Comparison of ENCODE assay signal across 8 mouse cellular contexts in the genomic region with DNA sequence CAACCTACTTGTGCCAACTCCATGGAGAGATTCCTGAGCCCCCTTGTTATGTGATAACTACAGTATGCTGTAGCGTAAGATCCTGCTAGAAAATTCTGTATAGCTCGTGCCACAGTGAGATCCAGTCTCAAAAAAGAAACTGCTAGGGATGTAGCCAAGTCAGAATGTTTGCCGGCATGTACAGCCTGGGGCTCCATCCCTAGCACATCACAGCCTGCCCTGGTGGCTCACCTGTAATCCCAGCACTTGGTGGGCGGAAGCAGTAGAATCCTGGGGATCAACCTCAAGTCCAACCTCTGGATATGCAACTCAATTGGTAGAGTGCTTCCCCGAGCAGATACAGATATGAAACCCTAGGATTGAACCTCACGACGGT. TPM values are rescaled to one million over a fixed set of nuclear protein-coding genes. Genes with fewer than 3 reads are reported as not detected.
DNase-seq lines count a peak whose midpoint lies in the region; ATAC-seq and TF ChIP-seq lines count a peak whose summit lies in the region.

No protein-coding gene starts in this region.

- H3K4me2 ChIP-seq in heart, embryonic 11.5 days, result peak overlapping the region; percentile 91
- H3K4me2 ChIP-seq in liver, embryonic 14.5 days (ENCODE audit: low read depth), result peak overlapping the region; percentile 66

- peak overlapping the region; percentile 100 for H3K9ac ChIP-seq in heart, embryonic 11.5 days (ENCODE audit: low read depth, low read length)
- peak overlapping the region; percentile 99 for H3K9ac ChIP-seq in liver, embryonic 14.5 days (replicated peaks)

- peak overlapping the region; percentile 98 for H3K4me3 ChIP-seq in heart, embryonic 11.5 days (ENCODE audit: low read depth, low read length)
- peak overlapping the region; percentile 99 for H3K4me3 ChIP-seq in forebrain, embryonic 10.5 days
- H3K4me3 ChIP-seq in liver, embryonic 14.5 days (ENCODE audit: insufficient read depth in 1 of 2, low read depth in 2 of 2, low read length in 2 of 2), result peak overlapping the region; percentile 96 to 97

- ATAC-seq in heart, embryonic 11.5 days (replicated peaks; ENCODE audit: insufficient number of reproducible peaks, low FRiP score, low TSS enrichment), result no peak
- peak; percentile 39 for ATAC-seq in CD4-positive, CD25-positive, alpha-beta regulatory T cell, adult 4 months
- ATAC-seq in liver, embryonic 14.5 days (ENCODE audit: insufficient read depth), result peak; percentile 6

- H3K36me3 ChIP-seq in heart, embryonic 11.5 days (ENCODE audit: control insufficient read depth, insufficient read depth, low read length), result no peaks in the 10 kb centered on the region
- H3K36me3 ChIP-seq in forebrain, embryonic 10.5 days (replicated peaks), result peaks cover 19% of the 10 kb centered on the region
- H3K36me3 ChIP-seq in liver, embryonic 14.5 days (replicated peaks; ENCODE audit: control insufficient read depth, insufficient read depth, low read depth), result peaks cover 3% of the 10 kb centered on the region; the same call in 1 of the 2 replicates

- no peaks in the 10 kb centered on the region for H3K27me3 ChIP-seq in heart, embryonic 11.5 days (ENCODE audit: control insufficient read depth, insufficient read depth, low read length)
- H3K27me3 ChIP-seq in forebrain, embryonic 10.5 days (ENCODE audit: poor library complexity, severe bottlenecking), result no peaks in the 10 kb centered on the region
- H3K27me3 ChIP-seq in liver, embryonic 14.5 days (ENCODE audit: control insufficient read depth, insufficient read depth, low read length), result no peaks in the 10 kb centered on the region

- TF ChIP-seq CTCF in liver, embryonic 14.5 days (IDR thresholded peaks at IDR 0.05; ENCODE audit: low read depth), result no peak

- H3K9me3 ChIP-seq in heart, embryonic 11.5 days (replicated peaks; ENCODE audit: control insufficient read depth, low read length), result no peaks in the 10 kb centered on the region
- no peaks in the 10 kb centered on the region for H3K9me3 ChIP-seq in forebrain, embryonic 10.5 days
- H3K9me3 ChIP-seq in liver, embryonic 14.5 days (ENCODE audit: control insufficient read depth, low read length), result no peaks in the 10 kb centered on the region

- peak overlapping the region; percentile 99 for H3K27ac ChIP-seq in heart, embryonic 11.5 days (ENCODE audit: low read depth, low read length)
- peak overlapping the region; percentile 99 for H3K27ac ChIP-seq in forebrain, embryonic 10.5 days
- H3K27ac ChIP-seq in liver, embryonic 14.5 days, result peak overlapping the region; percentile 90

- intact Hi-C loops in heart, postnatal 25 days (cut with DNase I), result loop anchor here (2.0 kb wide), 1 partner anchor 17 kb away; no protein-coding TSS in a partner anchor

- DNase-seq in heart, postnatal 25 days (ENCODE audit: low spot score), result no peak
- DNase-seq in forebrain, embryonic 10.5 days (ENCODE audit: extremely low spot score, low spot score), result no peak
- no peak for DNase-seq in liver, embryonic 14.5 days (ENCODE audit: low read depth in 3 of 3, low spot score in 3 of 3)
- no peak for DNase-seq in cerebellum, postnatal 14 days
- DNase-seq in cerebellum, adult 8-10 months, result no peak
- no peak for DNase-seq in adrenal gland, adult (ENCODE audit: inconsistent age in 2 of 2, low spot score in 1 of 2)

- H3K4me1 ChIP-seq in heart, embryonic 11.5 days (ENCODE audit: control insufficient read depth, insufficient read depth, low read length), result peaks cover 25% of the 10 kb centered on the region
- H3K4me1 ChIP-seq in forebrain, embryonic 10.5 days, result peaks cover 35% of the 10 kb centered on the region
- H3K4me1 ChIP-seq in liver, embryonic 14.5 days (replicated peaks; ENCODE audit: control insufficient read depth in 2 of 2, insufficient read depth in 2 of 2, low read length in 1 of 2), result peaks cover 20 to 35% of the 10 kb centered on the region in 2 experiments

- WGBS in heart, embryonic 11.5 days (ENCODE audit: insufficient replicate concordance), result 15% methylated on average over 7 of the region's 7 CpGs
- 13% methylated on average over 7 of the region's 7 CpGs for WGBS in forebrain, embryonic 10.5 days
- 15% methylated on average over 7 of the region's 7 CpGs for WGBS in liver, embryonic 14.5 days (ENCODE audit: insufficient replicate concordance)

- no peak for TF ChIP-seq EP300 in liver, embryonic 14.5 days (IDR thresholded peaks at IDR 0.05; ENCODE audit: low read depth)

RNA-seq across cellular contexts. Expression of gene Rac1, which starts 0.5 kb away (rescaled TPM):
- polyA plus RNA-seq in heart, embryonic 11.5 days (2014; fragmentation: Nextera tagmentation; extraction: Ambion mirVana), result 409 and 438 TPM in 2 replicates
- total RNA-seq in heart, postnatal 25 days (2021), result 100 to 1,000 TPM; 215 to 235 TPM
- polyA plus RNA-seq in CD4-positive, CD25-positive, alpha-beta regulatory T cell, adult 4 months (2017; shearing (Covaris generic)), result 10 to 100 TPM; 51.5 to 66.6 TPM
- 346 and 370 TPM in 2 replicates for polyA plus RNA-seq in forebrain, embryonic 10.5 days (2016; fragmentation: Nextera tagmentation; extraction: Ambion mirVana)
- 53.9 and 115 TPM in 2 replicates for polyA plus RNA-seq in liver, embryonic 14.5 days (2012; rRNA removed)
- polyA plus RNA-seq in liver, embryonic 14.5 days (2014; fragmentation: Nextera tagmentation; extraction: Ambion mirVana), result 146 and 161 TPM in 2 replicates
